Mouse (Mus musculus) embryonic facial prominence, embryonic 11.5 days (tissue): Measurements from ENCODE around the gene Glo1. TPM values are rescaled to one million over a fixed set of nuclear protein-coding genes. Genes with fewer than 3 reads are reported as not detected.
A peak's percentile ranks its signal among the peaks of the same experiment; 100 is the strongest.

ENCODE experiments used
- ATAC-seq: fragments of 200-750 bp; cut with Nextera tagmentation; replicated peaks from 2 replicates; pipeline ENCODE4 v1.8.0; 2017; ENCODE audit warnings: low read depth; ENCODE audit not compliant: insufficient number of reproducible peaks, low FRiP score, low TSS enrichment
- DNase-seq: peaks from one replicate; pipeline ENCODE4 v3.0.0-alpha.2; 2015; ENCODE audit warnings: low spot score
- H3K27ac ChIP-seq: fragments of 300-500 bp; sonication (generic); replicated peaks from 2 replicates; pipeline ENCODE4 v1.5.1; 2014; ENCODE audit warnings: mild to moderate bottlenecking, low read depth, low read length, control low read depth
- H3K27me3 ChIP-seq: fragments of 300-500 bp; sonication (generic); 2 replicates; pipeline ENCODE4 v1.6.1; 2014; ENCODE audit warnings: mild to moderate bottlenecking, low read length, moderate library complexity, mixed read lengths; ENCODE audit not compliant: control insufficient read depth, insufficient read depth
- H3K36me3 ChIP-seq: fragments of 300-500 bp; sonication (generic); replicated peaks from 2 replicates; pipeline ENCODE4 v1.6.1; 2014; ENCODE audit warnings: low read depth, mild to moderate bottlenecking, low read length, moderate library complexity, mixed read lengths; ENCODE audit not compliant: control insufficient read depth, insufficient read depth
- H3K4me1 ChIP-seq: fragments of 300-500 bp; sonication (generic); 2 replicates; pipeline ENCODE4 v1.6.1; 2014; ENCODE audit warnings: low read length, mixed read lengths; ENCODE audit not compliant: control insufficient read depth, insufficient read depth
- H3K4me2 ChIP-seq: fragments of 300-500 bp; sonication (generic); 2 replicates; pipeline ENCODE4 v1.6.1; 2014; ENCODE audit warnings: low read depth, mild to moderate bottlenecking, control low read depth, low read length, moderate library complexity
- H3K4me3 ChIP-seq: fragments of 300-500 bp; sonication (generic); 2 replicates; pipeline ENCODE4 v1.5.1; 2014; ENCODE audit warnings: low read depth, low read length, control low read depth
- H3K9ac ChIP-seq: fragments of 300-500 bp; sonication (generic); replicated peaks from 2 replicates; pipeline ENCODE4 v1.6.1; 2014; ENCODE audit warnings: mild to moderate bottlenecking, control low read depth, low read length
- H3K9me3 ChIP-seq: fragments of 300-500 bp; sonication (generic); replicated peaks from 2 replicates; pipeline ENCODE4 v1.6.1; 2016; ENCODE audit warnings: mild to moderate bottlenecking, low read length, inconsistent platforms, mixed read lengths; ENCODE audit not compliant: control insufficient read depth
- WGBS: fragments of 180-500 bp; shearing (Covaris S2); extraction: QIAGEN DNeasy Blood & Tissue Kit; methylation state at CpG from one replicate; pipeline ENCODE4 v1.1.7; 2014; 5-methylcytosine and 5-hydroxymethylcytosine counted together
- polyA plus RNA-seq: library from polyadenylated mRNA; unstranded; fragments of >200 nt; fragmentation: Nextera tagmentation; extraction: Ambion mirVana; gene quantifications from 2 replicates; pipeline ENCODE4 v1.2.1, GENCODE M21; 2014

Glo1 gene
- polyA plus RNA-seq, 1 experiment from 2014 or later, result 275 TPM

DNA sequence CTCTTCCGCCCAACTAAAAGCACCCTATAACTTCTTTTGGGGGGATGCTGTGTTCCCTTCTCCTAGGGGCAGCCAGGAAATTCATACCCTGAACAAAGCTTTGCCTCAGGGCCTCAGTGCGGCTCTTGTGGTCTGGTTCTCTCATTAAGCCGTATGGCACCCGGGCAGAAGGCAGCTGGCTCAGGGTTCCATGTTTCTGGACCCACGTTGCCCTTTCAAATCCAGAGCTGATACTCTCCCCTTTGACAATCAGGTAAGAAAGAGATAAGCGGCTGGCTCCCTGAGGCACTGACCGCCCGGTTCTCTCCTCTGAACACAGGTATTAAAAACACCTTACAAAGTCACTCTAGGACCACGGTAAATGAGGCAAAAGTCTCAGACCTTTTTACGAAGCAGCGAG is 20.5 kb downstream of the Glo1 start:
- H3K9me3 ChIP-seq, result no peaks in the 10 kb centered on the region
- H3K4me1 ChIP-seq, result no peaks in the 10 kb centered on the region; the same call in 1 of the 2 replicates
- no peaks in the 10 kb centered on the region; the same call in 1 of the 2 replicates for H3K36me3 ChIP-seq
- 90% methylated on average over 11 of the region's 11 CpGs for WGBS
- no peak overlapping the region for H3K27ac ChIP-seq
- no peaks in the 10 kb centered on the region for H3K27me3 ChIP-seq
- no peak overlapping the region for H3K4me2 ChIP-seq
- DNase-seq (no peak), ATAC-seq (no peak)
- H3K9ac ChIP-seq, result no peak overlapping the region
- H3K4me3 ChIP-seq, result no peak overlapping the region

DNA sequence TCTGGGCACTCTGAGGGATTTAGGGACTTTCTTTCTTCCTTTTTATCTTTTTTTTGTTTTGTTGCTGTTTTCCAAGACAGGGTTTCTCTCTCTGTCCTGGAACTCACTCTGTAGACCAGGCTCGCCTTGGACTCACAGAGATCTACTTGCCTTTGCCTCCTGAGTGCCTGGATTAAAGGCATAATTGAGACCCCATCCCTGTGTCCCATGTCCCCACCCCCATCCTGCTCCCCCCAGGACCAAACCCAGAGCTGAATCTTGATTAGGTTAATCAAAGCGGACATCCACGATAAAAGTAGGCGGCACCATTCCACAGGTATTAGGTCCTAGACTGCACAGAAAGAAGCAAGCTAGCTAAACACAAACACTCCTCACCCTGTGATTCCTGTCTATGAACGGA is 21.7 kb downstream of the Glo1 start:
- H3K36me3 ChIP-seq, result no peaks in the 10 kb centered on the region; the same call in 1 of the 2 replicates

DNA sequence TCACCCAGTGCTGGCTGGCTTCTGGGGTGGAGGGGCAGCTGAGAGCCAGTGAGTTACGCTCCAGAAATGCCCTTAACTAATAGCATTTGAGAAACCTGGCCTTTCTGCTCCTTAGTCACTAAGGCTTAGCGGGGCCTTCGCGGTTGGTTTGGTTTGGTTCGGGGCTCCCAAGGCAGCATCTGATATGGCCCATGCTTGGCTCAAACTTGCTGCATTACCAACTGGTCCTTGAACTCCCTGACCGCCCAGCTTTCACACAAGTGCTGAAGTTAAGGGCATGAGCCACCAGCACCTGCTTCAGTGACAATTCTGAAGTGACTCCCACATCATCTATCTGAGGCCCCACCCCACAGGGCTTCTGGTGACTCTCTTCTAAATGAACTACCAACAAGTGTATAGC is 22.4 kb downstream of the Glo1 start:
- H3K9me3 ChIP-seq, result no peaks in the 10 kb centered on the region
- ATAC-seq, result no peak
- no peaks in the 10 kb centered on the region; the same call in 1 of the 2 replicates for H3K4me1 ChIP-seq
- H3K4me3 ChIP-seq, result no peak overlapping the region
- H3K36me3 ChIP-seq, result no peaks in the 10 kb centered on the region; the same call in 1 of the 2 replicates
- no peaks in the 10 kb centered on the region for H3K27me3 ChIP-seq
- WGBS, result 92% methylated on average over 6 of the region's 6 CpGs
- no peak overlapping the region for H3K9ac ChIP-seq
- no peak overlapping the region for H3K27ac ChIP-seq
- no peak overlapping the region for H3K4me2 ChIP-seq
- no peak for DNase-seq

More for the DNA sequence above, 21.7 kb downstream of the Glo1 start:
- H3K4me3 ChIP-seq, result no peak overlapping the region
- DNase-seq (no peak), ATAC-seq (no peak)
- WGBS, result 74% methylated on average over 5 of the region's 5 CpGs
- H3K4me2 ChIP-seq, result no peak overlapping the region
- H3K9me3 ChIP-seq, result no peaks in the 10 kb centered on the region
- H3K9ac ChIP-seq, result no peak overlapping the region
- no peaks in the 10 kb centered on the region; the same call in 1 of the 2 replicates for H3K4me1 ChIP-seq
- H3K27me3 ChIP-seq, result no peaks in the 10 kb centered on the region
- H3K27ac ChIP-seq, result no peak overlapping the region

DNA sequence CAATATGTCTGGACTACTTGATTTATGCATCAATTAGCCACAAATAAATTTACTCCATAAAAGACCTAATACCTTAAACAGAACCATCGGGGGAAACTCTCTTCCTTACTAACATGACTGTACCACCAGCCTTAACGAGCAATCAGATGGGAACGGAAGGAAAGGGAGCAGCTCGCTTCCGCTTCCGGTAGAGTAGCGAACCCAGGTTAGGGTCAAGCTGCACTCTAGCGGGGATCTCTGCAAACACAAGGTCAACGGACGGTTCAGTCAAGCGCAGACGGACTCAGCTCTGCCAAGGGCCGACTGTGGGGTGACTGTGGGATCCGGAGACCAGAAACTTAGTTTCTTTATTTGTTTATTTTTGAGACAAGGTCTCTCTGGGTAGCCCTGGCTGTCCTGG is 24.5 kb downstream of the Glo1 start:
- no peak for ATAC-seq
- H3K4me1 ChIP-seq, result no peaks in the 10 kb centered on the region
- no peaks in the 10 kb centered on the region for H3K9me3 ChIP-seq
- no peak overlapping the region for H3K4me2 ChIP-seq
- H3K27me3 ChIP-seq, result no peaks in the 10 kb centered on the region
- peaks cover under 1% of the 10 kb centered on the region for H3K36me3 ChIP-seq
- no peak overlapping the region for H3K4me3 ChIP-seq
- no peak overlapping the region for H3K27ac ChIP-seq
- H3K9ac ChIP-seq, result no peak overlapping the region
- WGBS, result 95% methylated on average over 14 of the region's 14 CpGs
- DNase-seq, result no peak

DNA sequence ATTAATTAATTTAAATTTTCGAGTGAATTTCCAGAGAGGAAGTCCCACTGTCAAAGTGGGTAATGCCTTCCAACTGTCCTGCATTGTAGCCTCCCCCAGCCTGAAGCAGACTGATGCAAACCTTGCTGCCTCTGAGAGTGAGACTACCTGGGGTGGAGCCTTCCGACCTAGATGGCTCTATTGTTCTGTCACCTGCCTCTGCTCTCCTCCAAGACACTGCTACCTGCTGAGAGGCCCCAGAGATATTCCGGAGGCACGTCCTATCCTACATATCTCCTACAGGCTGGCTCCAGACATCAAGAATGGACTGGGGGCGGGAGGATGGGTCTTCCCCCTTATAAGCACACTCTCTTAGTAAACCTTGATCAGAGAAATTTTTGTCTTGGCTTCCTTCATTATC is 28.4 kb downstream of the Glo1 start:
- DNase-seq (no peak), ATAC-seq (no peak)
- H3K4me2 ChIP-seq, result no peak overlapping the region
- peaks cover 3% of the 10 kb centered on the region for H3K36me3 ChIP-seq
- H3K27me3 ChIP-seq, result no peaks in the 10 kb centered on the region
- no peaks in the 10 kb centered on the region for H3K9me3 ChIP-seq
- H3K4me3 ChIP-seq, result no peak overlapping the region
- H3K9ac ChIP-seq, result no peak overlapping the region
- no peaks in the 10 kb centered on the region for H3K4me1 ChIP-seq
- 71% methylated on average over 5 of the region's 5 CpGs for WGBS
- no peak overlapping the region for H3K27ac ChIP-seq

DNA sequence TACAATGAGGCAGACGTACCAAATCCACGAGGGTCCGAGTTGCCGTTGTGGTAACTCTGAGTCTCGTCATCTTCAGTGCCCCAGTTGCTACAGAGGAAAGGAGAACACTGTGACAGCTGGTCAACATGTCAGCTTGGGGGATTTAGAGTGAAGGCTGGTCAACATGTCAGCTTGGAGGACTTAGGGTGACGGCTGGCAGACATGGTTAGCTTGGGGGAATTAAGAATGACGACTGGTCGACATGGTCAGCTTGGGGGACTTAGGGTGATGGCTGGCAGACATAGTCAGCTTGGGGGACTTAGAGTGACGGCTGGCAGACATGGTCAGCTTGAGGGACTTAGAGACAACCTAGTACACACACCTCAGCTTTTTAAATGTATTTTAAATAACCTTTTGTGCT is 28.9 kb downstream of the Glo1 start:
- Histone ChIP-seq H3K4me1 (no peaks in the 10 kb centered on the region), H3K4me3 (no peak overlapping the region)
- no peak for DNase-seq

DNA sequence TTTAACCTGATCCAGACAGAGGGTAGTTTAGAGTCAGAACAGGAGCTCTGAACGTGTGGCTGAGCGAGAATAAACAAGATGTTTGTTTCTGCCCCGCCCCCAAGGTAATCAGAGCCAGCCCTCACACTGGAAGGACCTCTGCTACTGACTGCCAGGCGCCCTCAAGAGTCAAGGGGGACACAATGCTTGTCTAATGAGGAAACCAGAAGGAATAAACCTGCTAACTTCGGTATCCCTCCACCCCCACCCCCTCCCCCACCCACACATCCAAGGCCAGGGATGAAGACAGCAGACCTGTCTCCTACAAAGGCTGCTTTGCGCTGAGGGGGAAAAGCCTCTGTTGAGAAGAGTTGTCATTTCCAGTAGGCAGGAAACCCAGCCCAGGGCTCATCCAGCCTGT is 31.8 kb downstream of the Glo1 start:
- no peak overlapping the region for H3K4me2 ChIP-seq
- H3K27ac ChIP-seq, result no peak overlapping the region
- 29% methylated on average over 6 of the region's 6 CpGs for WGBS
- no peak overlapping the region for H3K4me3 ChIP-seq
- H3K9me3 ChIP-seq, result no peaks in the 10 kb centered on the region
- no peaks in the 10 kb centered on the region for H3K27me3 ChIP-seq
- DNase-seq (peak; percentile 41), ATAC-seq (0 out of 2 replicates have a peak, but pooled peaks have one; percentile 23)
- peaks cover 3% of the 10 kb centered on the region for H3K36me3 ChIP-seq
- H3K4me1 ChIP-seq, result no peaks in the 10 kb centered on the region
- H3K9ac ChIP-seq, result no peak overlapping the region

More for the DNA sequence above, 28.9 kb downstream of the Glo1 start:
- Histone ChIP-seq H3K9ac (no peak overlapping the region), H3K9me3 (no peaks in the 10 kb centered on the region), H3K27me3 (no peaks in the 10 kb centered on the region), H3K4me2 (no peak overlapping the region), H3K27ac (no peak overlapping the region), H3K36me3 (peaks cover 3% of the 10 kb centered on the region)
- ATAC-seq, result no peak
- WGBS, result 94% methylated on average over 9 of the region's 9 CpGs

DNA sequence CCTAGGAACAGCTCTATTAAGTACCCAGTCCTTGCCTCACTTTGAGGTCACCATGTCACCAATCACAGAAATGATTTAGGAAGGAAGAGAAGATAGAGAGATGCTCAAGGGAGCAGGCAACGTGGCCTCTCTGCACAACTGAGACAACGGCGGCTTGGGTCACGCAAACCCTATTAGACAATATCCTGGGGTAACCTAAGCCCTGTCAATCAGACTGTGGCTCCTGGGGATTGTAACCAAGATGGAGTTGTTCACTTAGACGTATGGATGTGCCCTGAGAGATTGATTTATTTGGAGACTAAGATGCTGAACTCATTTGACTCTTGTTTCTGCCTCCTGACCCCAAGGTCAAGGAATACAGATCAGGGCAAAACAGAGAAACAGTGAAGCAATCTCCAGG is 32.3 kb downstream of the Glo1 start:
- Histone ChIP-seq H3K36me3 (peaks cover 3% of the 10 kb centered on the region), H3K27ac (no peak overlapping the region)
- DNase-seq, result no peak

More for the DNA sequence above, 32.3 kb downstream of the Glo1 start:
- H3K9me3 ChIP-seq, result no peaks in the 10 kb centered on the region
- no peak overlapping the region for H3K4me2 ChIP-seq
- no peaks in the 10 kb centered on the region for H3K4me1 ChIP-seq
- no peak overlapping the region for H3K9ac ChIP-seq
- no peak overlapping the region for H3K4me3 ChIP-seq
- WGBS, result 34% methylated on average over 5 of the region's 5 CpGs
- H3K27me3 ChIP-seq, result no peaks in the 10 kb centered on the region
- ATAC-seq, result 0 out of 2 replicates have a peak, but pooled peaks have one; percentile 34
